Mouse (Mus musculus) neural tube, embryonic 11.5 days (tissue): ENCODE data around the gene Mfsd8. TPM values are rescaled to one million over a fixed set of nuclear protein-coding genes. Genes with fewer than 3 reads are reported as not detected.

Experiments used
- ATAC-seq: fragments of 200-750 bp; cut with Nextera tagmentation; 2 replicates; pipeline ENCODE4 v1.8.0; 2017; ENCODE audit warnings: moderate number of reproducible peaks, mild to moderate bottlenecking, moderate TSS enrichment, moderate library complexity; ENCODE audit not compliant: insufficient read depth, low FRiP score, low TSS enrichment
- DNase-seq: peaks from one replicate; pipeline ENCODE4 v3.0.0-alpha.2; 2015; ENCODE audit warnings: low spot score
- H3K27ac ChIP-seq: fragments of 300-500 bp; sonication (generic); 2 replicates; pipeline ENCODE4 v1.5.1; 2014; ENCODE audit warnings: low read depth, mild to moderate bottlenecking, low read length
- H3K27me3 ChIP-seq: fragments of 300-500 bp; sonication (generic); 2 replicates; pipeline ENCODE4 v1.6.1; 2014; ENCODE audit warnings: mild to moderate bottlenecking, low read length, mixed read lengths; ENCODE audit not compliant: control insufficient read depth, insufficient read depth
- H3K36me3 ChIP-seq: fragments of 300-500 bp; sonication (generic); 2 replicates; pipeline ENCODE4 v1.6.1; 2014; ENCODE audit warnings: mild to moderate bottlenecking, low read length, moderate library complexity, mixed read lengths; ENCODE audit not compliant: control insufficient read depth, insufficient read depth
- H3K4me1 ChIP-seq: fragments of 300-500 bp; sonication (generic); 2 replicates; pipeline ENCODE4 v1.6.1; 2014; ENCODE audit warnings: low read length, mixed read lengths; ENCODE audit not compliant: control insufficient read depth, insufficient read depth
- H3K4me2 ChIP-seq: fragments of 300-500 bp; sonication (generic); 2 replicates; pipeline ENCODE4 v1.6.1; 2014; ENCODE audit warnings: low read depth, mild to moderate bottlenecking, moderate library complexity
- H3K4me3 ChIP-seq: fragments of 300-500 bp; sonication (generic); 2 replicates; pipeline ENCODE4 v1.5.1; 2014; ENCODE audit warnings: low read depth, low read length
- H3K9ac ChIP-seq: fragments of 300-500 bp; sonication (generic); 2 replicates; pipeline ENCODE4 v1.6.1; 2014; ENCODE audit warnings: mild to moderate bottlenecking, low read length
- H3K9me3 ChIP-seq: fragments of 300-500 bp; sonication (generic); 2 replicates; pipeline ENCODE4 v1.6.1; 2016; ENCODE audit warnings: low read length; ENCODE audit not compliant: control insufficient read depth
- WGBS: fragments of 180-500 bp; shearing (Covaris S2); extraction: QIAGEN DNeasy Blood & Tissue Kit; methylation state at CpG from one replicate; pipeline ENCODE4 v1.1.7; 2014; 5-methylcytosine and 5-hydroxymethylcytosine counted together
- polyA plus RNA-seq: library from polyadenylated mRNA; unstranded; fragments of >200 nt; fragmentation: Nextera tagmentation; extraction: Ambion mirVana; gene quantifications from 2 replicates; pipeline ENCODE4 v1.2.1, GENCODE M21; 2014

The Mfsd8 gene
- polyA plus RNA-seq, 1 experiment from 2014 or later: 7.7 TPM

DNA sequence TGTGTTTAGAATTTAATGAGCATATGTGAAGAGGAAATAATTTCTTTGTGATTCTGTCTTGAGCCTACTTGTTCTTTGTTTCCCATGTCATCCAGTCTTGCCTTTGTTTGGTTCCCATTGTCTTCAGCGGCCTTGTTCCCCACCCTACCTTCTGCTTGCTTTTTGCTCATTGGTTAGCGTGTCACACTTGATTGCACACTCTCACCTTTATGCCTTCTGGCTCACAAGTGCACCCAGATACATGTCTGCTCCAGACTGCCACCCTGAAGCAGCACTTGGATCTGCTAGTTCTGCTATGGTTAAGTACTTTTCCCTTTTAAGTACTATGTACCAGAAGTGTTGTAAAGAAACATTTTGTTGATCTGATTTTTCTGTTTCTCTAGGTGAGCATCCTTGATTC lies 36.8 kb downstream of the Mfsd8 start:
- H3K27me3 ChIP-seq: no peaks in the 10 kb centered on the region
- no peak overlapping the region for H3K9ac ChIP-seq
- ATAC-seq (no peak), DNase-seq (no peak)
- no peaks in the 10 kb centered on the region for H3K9me3 ChIP-seq
- H3K4me3 ChIP-seq: no peak overlapping the region
- no peak overlapping the region for H3K27ac ChIP-seq
- no peaks in the 10 kb centered on the region for H3K4me1 ChIP-seq
- WGBS: 77% methylated on average over 2 of the region's 2 CpGs
- no peak overlapping the region for H3K4me2 ChIP-seq
- H3K36me3 ChIP-seq: peaks cover 12% of the 10 kb centered on the region

- Histone ChIP-seq H3K9ac (no peak overlapping the region), H3K27ac (no peak overlapping the region), H3K4me3 (no peak overlapping the region), H3K4me1 (no peaks in the 10 kb centered on the region), H3K36me3 (peaks cover 12% of the 10 kb centered on the region), H3K9me3 (no peaks in the 10 kb centered on the region), H3K4me2 (no peak overlapping the region), H3K27me3 (no peaks in the 10 kb centered on the region)
- 96% methylated on average over 10 of the region's 10 CpGs for WGBS
- DNase-seq (no peak), ATAC-seq (no peak)
These were observed 38.0 kb downstream of the Mfsd8 start for GRCm38 (mm10) chr3:40808686-40809085.

GRCm38 (mm10) chr3:40806871-40807270 lies 39.8 kb downstream of the Mfsd8 start:
- Histone ChIP-seq H3K36me3 (peaks cover 8% of the 10 kb centered on the region), H3K4me2 (no peak overlapping the region), H3K27me3 (no peaks in the 10 kb centered on the region), H3K4me1 (no peaks in the 10 kb centered on the region), H3K4me3 (no peak overlapping the region), H3K27ac (no peak overlapping the region), H3K9me3 (no peaks in the 10 kb centered on the region), H3K9ac (no peak overlapping the region)
- ATAC-seq: no peak
- 75% methylated on average over 2 of the region's 2 CpGs for WGBS
- DNase-seq: no peak

DNA sequence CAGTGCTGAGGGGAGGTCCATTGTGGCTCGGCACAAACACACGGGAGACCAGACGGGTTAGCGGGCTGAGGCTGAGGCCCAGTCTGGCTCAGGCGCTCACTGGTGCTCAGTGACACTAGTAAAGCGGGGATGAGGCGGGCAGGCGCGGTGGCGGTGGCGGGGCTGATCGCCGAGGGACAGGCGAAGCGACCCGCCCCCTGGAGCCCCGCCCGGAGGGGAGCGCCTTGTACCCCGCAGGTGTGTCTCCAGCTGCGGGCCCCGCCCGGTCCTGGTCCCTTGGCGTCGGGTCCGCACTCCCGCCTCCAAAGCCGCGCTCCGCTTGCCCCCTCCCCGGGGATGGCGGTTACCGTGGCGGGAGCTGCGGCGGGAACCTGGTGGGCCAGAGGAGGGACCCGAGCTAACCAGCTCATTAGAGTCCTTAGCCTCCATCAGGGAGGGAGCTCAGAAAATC lies 46.3 kb downstream of the Mfsd8 start:
- Histone ChIP-seq H3K4me3 (peak overlapping the region; percentile 78), H3K27ac (0 out of 2 replicates have a peak overlapping the region, but pooled peaks have one; percentile 11), H3K9me3 (no peaks in the 10 kb centered on the region), H3K9ac (peak overlapping the region; percentile 86), H3K27me3 (no peaks in the 10 kb centered on the region), H3K4me2 (peak overlapping the region; percentile 87), H3K36me3 (no peaks in the 10 kb centered on the region; the same call in 1 of the 2 replicates), H3K4me1 (no peaks in the 10 kb centered on the region)
- DNase-seq (no peak), ATAC-seq (peak; percentile 81)
- 0% methylated on average over 26 of the region's 37 CpGs for WGBS

DNA sequence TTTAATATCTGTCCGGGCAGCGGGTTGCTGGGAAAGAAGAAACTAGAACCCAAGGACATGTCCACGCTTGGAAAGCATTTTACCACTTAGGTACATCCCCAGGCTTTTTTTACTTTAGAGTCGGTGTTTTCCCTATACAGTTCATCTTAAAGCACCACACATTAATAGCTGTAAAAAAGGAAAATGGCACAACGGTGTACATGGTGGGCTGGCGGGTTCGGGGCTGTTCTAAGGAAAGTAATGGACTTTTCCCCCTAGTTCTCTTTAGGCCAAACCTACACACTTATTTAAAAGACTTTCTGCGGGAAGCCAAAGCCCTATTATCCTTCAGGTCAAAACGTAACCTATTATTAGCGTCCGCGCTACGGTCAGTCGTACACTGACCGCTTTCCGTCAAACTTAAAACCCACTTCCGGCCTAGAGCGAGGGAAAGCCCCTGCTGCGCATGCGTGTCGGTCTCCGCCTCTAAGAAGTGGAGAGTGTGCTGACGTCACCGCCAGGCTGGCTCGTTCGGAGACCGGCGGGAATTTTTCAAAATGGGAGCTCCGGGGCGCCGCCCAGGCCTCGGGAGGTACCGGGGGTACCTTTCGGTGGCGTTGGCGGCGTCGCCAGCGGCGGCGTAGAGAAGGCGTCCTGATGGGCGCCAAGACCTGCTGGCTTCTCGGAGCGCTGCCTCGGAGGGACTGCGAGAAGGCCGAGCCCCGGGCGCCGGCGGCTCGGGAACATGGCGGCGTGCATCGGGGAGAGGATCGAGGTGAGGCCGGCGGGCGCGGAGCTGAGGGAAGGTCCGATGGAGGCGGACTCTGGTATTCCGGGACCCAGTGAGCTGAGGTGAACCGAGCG lies 46.9 kb downstream of the Mfsd8 start, which contains the start of gene Plk4:
Gene Plk4, plus strand, starts transcription at position 490 of the 843 bp plus-strand sequence.
- no peaks in the 10 kb centered on the region for H3K4me1 ChIP-seq
- no peaks in the 10 kb centered on the region; the same call in 1 of the 2 replicates for H3K36me3 ChIP-seq
- H3K4me2 ChIP-seq: peak within 1 kb of the TSS; percentile 87
- H3K9me3 ChIP-seq: no peaks in the 10 kb centered on the region
- H3K27ac ChIP-seq: 0 out of 2 replicates have a peak within 1 kb of the TSS, but pooled peaks have one; percentile 11
- peak within 1 kb of the TSS; percentile 86 for H3K9ac ChIP-seq
- DNase-seq: peak; percentile 97
- 2% methylated on average over 66 of the region's 66 CpGs for WGBS
- no peaks in the 10 kb centered on the region for H3K27me3 ChIP-seq
- ATAC-seq: peak; percentile 97
- H3K4me3 ChIP-seq: peak within 1 kb of the TSS; percentile 78

DNA sequence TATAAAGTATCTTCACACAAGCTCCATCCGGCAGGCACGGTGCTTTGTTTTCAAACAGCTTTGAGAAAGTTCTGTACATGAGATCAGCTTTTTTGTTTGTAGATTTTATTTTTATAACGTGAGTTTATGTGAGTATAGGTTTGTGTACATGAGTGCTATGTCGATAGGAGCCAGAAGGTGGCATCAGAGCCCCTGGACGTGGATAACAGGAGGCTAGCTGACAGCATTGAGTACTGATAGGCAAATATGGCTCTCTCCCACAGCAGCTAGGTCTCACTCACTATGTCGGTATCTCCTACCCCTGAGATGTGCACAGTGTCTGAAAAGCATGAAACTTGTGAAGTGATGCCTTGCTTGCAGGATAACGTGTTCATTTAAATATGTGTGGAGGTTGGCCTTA lies 48.2 kb downstream of the Mfsd8 start:
- DNase-seq (peak; percentile 44), ATAC-seq (no peak)
- H3K9me3 ChIP-seq: no peaks in the 10 kb centered on the region
- no peak overlapping the region for H3K27ac ChIP-seq
- H3K4me2 ChIP-seq: no peak overlapping the region
- H3K27me3 ChIP-seq: no peaks in the 10 kb centered on the region
- H3K4me1 ChIP-seq: no peaks in the 10 kb centered on the region
- no peaks in the 10 kb centered on the region; the same call in 1 of the 2 replicates for H3K36me3 ChIP-seq
- no peak overlapping the region for H3K9ac ChIP-seq
- no peak overlapping the region for H3K4me3 ChIP-seq
- 39% methylated on average over 7 of the region's 7 CpGs for WGBS

DNA sequence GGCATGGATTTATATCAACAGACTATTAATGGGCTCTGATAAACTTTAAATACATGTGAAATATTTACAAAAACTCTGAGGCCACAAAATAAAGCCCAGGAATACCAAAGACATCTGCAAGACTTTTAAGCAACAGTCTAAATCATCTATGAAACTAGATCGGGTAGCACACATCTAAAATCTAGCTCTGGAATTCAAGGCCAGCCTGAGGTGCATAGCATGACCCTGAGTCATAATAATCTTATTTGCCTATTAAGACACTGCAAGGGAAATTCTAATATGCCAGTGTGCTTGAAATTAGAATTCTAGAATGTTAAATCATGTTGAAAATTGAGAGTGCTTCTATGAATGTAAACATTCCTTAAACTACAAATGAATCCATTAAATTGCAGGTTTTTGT lies 48.6 kb downstream of the Mfsd8 start:
- Histone ChIP-seq H3K27ac (no peak overlapping the region), H3K9me3 (no peaks in the 10 kb centered on the region), H3K4me1 (no peaks in the 10 kb centered on the region), H3K36me3 (no peaks in the 10 kb centered on the region; the same call in 1 of the 2 replicates), H3K4me2 (no peak overlapping the region), H3K9ac (no peak overlapping the region), H3K27me3 (no peaks in the 10 kb centered on the region), H3K4me3 (no peak overlapping the region)
- ATAC-seq: no peak
- DNase-seq: no peak
- 90% methylated on average over 1 of the region's 1 CpGs for WGBS

- Histone ChIP-seq H3K4me1 (no peaks in the 10 kb centered on the region), H3K4me3 (no peak overlapping the region), H3K9me3 (no peaks in the 10 kb centered on the region), H3K4me2 (no peak overlapping the region), H3K27ac (no peak overlapping the region), H3K27me3 (no peaks in the 10 kb centered on the region), H3K36me3 (no peaks in the 10 kb centered on the region), H3K9ac (no peak overlapping the region)
- 94% methylated on average over 2 of the region's 2 CpGs for WGBS
- no peak for ATAC-seq
- DNase-seq: no peak
These were observed 52.9 kb downstream of the Mfsd8 start for GRCm38 (mm10) chr3:40793783-40794182.
